Mouse (Mus musculus) heart, adult 2 months (tissue): ENCODE measurements at regions not wholly inside any gene's neighbourhood (a gene's known extent, or its start where the extent isn't known, plus 50 kb on each side); places are given as distances from the start of the nearest gene placed in this dataset.

Source experiments
- DNase-seq, 2 experiments: peaks; one replicate each; pipeline ENCODE4 v3.0.0; 2021
- H3K27ac ChIP-seq: fragments of 200-600 bp; 2 replicates; pipeline ENCODE4 v1.8.1; 2022
- H3K27me3 ChIP-seq: fragments of 200-500 bp; 2 replicates; pipeline ENCODE4 v1.6.1; 2012; ENCODE audit warnings: mild to moderate bottlenecking, low read length, inconsistent platforms, mixed read lengths; ENCODE audit not compliant: control insufficient read depth, insufficient read depth
- H3K36me3 ChIP-seq: fragments of 200-500 bp; 2 replicates; pipeline ENCODE4 v1.6.1; 2012; ENCODE audit warnings: low read length, inconsistent platforms; ENCODE audit not compliant: control insufficient read depth, insufficient read depth
- H3K4me1 ChIP-seq: fragments of 200-500 bp; 2 replicates; pipeline ENCODE4 v1.6.1; 2011; ENCODE audit warnings: low read length; ENCODE audit not compliant: control insufficient read depth, insufficient read depth
- H3K4me3 ChIP-seq: fragments of 200-600 bp; 2 replicates; pipeline ENCODE4 v1.8.1; 2022
- H3K79me2 ChIP-seq: fragments of 200-500 bp; replicated peaks from 2 replicates; pipeline ENCODE4 v1.6.1; 2012; ENCODE audit warnings: mild to moderate bottlenecking, inconsistent platforms, low read length, moderate library complexity, mixed read lengths; ENCODE audit not compliant: control insufficient read depth, insufficient read depth
- H3K9ac ChIP-seq: fragments of 200-500 bp; 2 replicates; pipeline ENCODE4 v1.6.1; 2012; ENCODE audit warnings: low read depth, mild to moderate bottlenecking, control low read depth, inconsistent platforms, low read length, mixed read lengths
- CTCF ChIP-seq: fragments of 200-600 bp; IDR thresholded peaks from 2 replicates; pipeline ENCODE4 v1.8.1; 2022; ENCODE audit warnings: antibody characterized with exemption, mild to moderate bottlenecking, moderate library complexity
- EP300 ChIP-seq: fragments of 200-500 bp; IDR thresholded peaks from 2 replicates; pipeline ENCODE4 v1.6.1; 2011; ENCODE audit warnings: low read depth, low read length, control low read depth; ENCODE audit not compliant: insufficient read depth
- POLR2A ChIP-seq: fragments of 200-500 bp; IDR thresholded peaks from 2 replicates; pipeline ENCODE4 v1.6.1; 2011; ENCODE audit warnings: mild to moderate bottlenecking, low read depth, low read length, control low read depth; ENCODE audit not compliant: insufficient read depth
- WGBS: fragments of 180-500 bp; shearing (Covaris S2); methylation state at CpG from one replicate; pipeline ENCODE4 v1.1.7; 2018; 5-methylcytosine and 5-hydroxymethylcytosine counted together
- intact Hi-C: fragments of 180-260 bp; cut with DNase I; formaldehyde crosslinking; loops from one replicate; pipeline ENCODE4 v1.15.1; 2025

GRCm38 (mm10) chr4:55227394-55227793 lies 122.4 kb upstream of the Rad23b start:
- DNase-seq, result no peak
- Histone ChIP-seq H3K79me2 (no peaks in the 10 kb centered on the region), H3K4me1 (no peaks in the 10 kb centered on the region), H3K36me3 (no peaks in the 10 kb centered on the region), H3K9ac (no peak overlapping the region), H3K4me3 (no peak overlapping the region), H3K27me3 (no peaks in the 10 kb centered on the region), H3K27ac (no peak overlapping the region)
- intact Hi-C loops, result loop anchor here (10.0 kb wide), 1 partner anchor 283 kb away; the partner anchor contains the start of gene Zfp462
- TF ChIP-seq POLR2A (no peak), CTCF (peak; percentile 66), EP300 (no peak)
- WGBS, result 46% methylated on average over 3 of the region's 3 CpGs

GRCm38 (mm10) chr4:55231522-55231921 lies 118.3 kb upstream of the Rad23b start:
- Histone ChIP-seq H3K9ac (no peak overlapping the region), H3K27me3 (no peaks in the 10 kb centered on the region), H3K4me1 (no peaks in the 10 kb centered on the region), H3K79me2 (no peaks in the 10 kb centered on the region), H3K36me3 (no peaks in the 10 kb centered on the region), H3K27ac (no peak overlapping the region), H3K4me3 (no peak overlapping the region)
- TF ChIP-seq POLR2A (no peak), EP300 (no peak), CTCF (peak; percentile 68)
- DNase-seq, result no peak
- intact Hi-C loops, result no loop called here
- WGBS, result 40% methylated on average over 4 of the region's 4 CpGs

- 60% methylated on average over 6 of the region's 6 CpGs for WGBS
- H3K27ac ChIP-seq, result no peak overlapping the region
- no peaks in the 10 kb centered on the region for H3K4me1 ChIP-seq
- H3K9ac ChIP-seq, result no peak overlapping the region
- H3K4me3 ChIP-seq, result no peak overlapping the region
- TF ChIP-seq POLR2A (no peak), CTCF (no peak), EP300 (no peak)
- DNase-seq, result no peak
- intact Hi-C loops, result no loop called here
- no peaks in the 10 kb centered on the region for H3K36me3 ChIP-seq
- H3K79me2 ChIP-seq, result no peaks in the 10 kb centered on the region
- no peaks in the 10 kb centered on the region for H3K27me3 ChIP-seq
Measured at GRCm38 (mm10) chr4:55237856-55238255, 112.0 kb upstream of the Rad23b start.

- DNase-seq, result peak; percentile 48 to 82
- intact Hi-C loops, result loop anchor here (1.0 to 5.0 kb wide), 2 partner anchors 318 to 1309 kb away; no protein-coding TSS in a partner anchor
Measured at GRCm38 (mm10) chr4:55240450-55240849, 109.4 kb upstream of the Rad23b start.

GRCm38 (mm10) chr4:55242331-55242730 lies 107.5 kb upstream of the Rad23b start:
- TF ChIP-seq CTCF (no peak), EP300 (no peak), POLR2A (no peak)
- Histone ChIP-seq H3K4me1 (no peaks in the 10 kb centered on the region), H3K27ac (no peak overlapping the region), H3K36me3 (no peaks in the 10 kb centered on the region), H3K79me2 (no peaks in the 10 kb centered on the region), H3K27me3 (no peaks in the 10 kb centered on the region), H3K9ac (no peak overlapping the region), H3K4me3 (no peak overlapping the region)
- DNase-seq, result no peak
- WGBS, result 81% methylated on average over 4 of the region's 4 CpGs
- intact Hi-C loops, result loop anchor here (5.0 kb wide), 1 partner anchor 320 kb away; no protein-coding TSS in a partner anchor

More at GRCm38 (mm10) chr4:55240450-55240849, 109.4 kb upstream of the Rad23b start:
- H3K27ac ChIP-seq, result no peak overlapping the region
- no peaks in the 10 kb centered on the region for H3K36me3 ChIP-seq
- H3K9ac ChIP-seq, result no peak overlapping the region
- 5% methylated on average over 7 of the region's 7 CpGs for WGBS
- H3K27me3 ChIP-seq, result no peaks in the 10 kb centered on the region
- no peaks in the 10 kb centered on the region for H3K4me1 ChIP-seq
- TF ChIP-seq POLR2A (no peak), EP300 (peak; percentile 84)
- H3K79me2 ChIP-seq, result no peaks in the 10 kb centered on the region
- no peak overlapping the region for H3K4me3 ChIP-seq

GRCm38 (mm10) chr4:55243091-55244058 lies 106.5 kb upstream of the Rad23b start:
- Histone ChIP-seq H3K9ac (no peak overlapping the region), H3K4me1 (no peaks in the 10 kb centered on the region), H3K4me3 (no peak overlapping the region), H3K79me2 (no peaks in the 10 kb centered on the region), H3K27me3 (no peaks in the 10 kb centered on the region), H3K36me3 (no peaks in the 10 kb centered on the region), H3K27ac (no peak overlapping the region)
- TF ChIP-seq POLR2A (no peak), CTCF (no peak), EP300 (no peak)
- intact Hi-C loops, result loop anchor here (5.0 kb wide), 1 partner anchor 321 kb away; no protein-coding TSS in a partner anchor
- no peak for DNase-seq
- WGBS, result 72% methylated on average over 14 of the region's 14 CpGs
